Mouse (Mus musculus): ENCODE data around the gene Lrrc2.

GRCm38 (mm10) chr9:110909371-110909967, 41.9 kb upstream of the Lrrc2 start:
- TF ChIP-seq GATA1 (IDR thresholded peaks at IDR 0.05; ENCODE audit: borderline replicate concordance, low read length) (no peak), FLI1 (IDR thresholded peaks at IDR 0.05; ENCODE audit: low read length) (no peak)

Data from megakaryocyte, embryonic 14.5 days (primary cell).